Mouse (Mus musculus) hematopoietic stem cell, adult 5-6 weeks (primary cell): ENCODE data around the gene Wwc2. TPM values are rescaled to one million over a fixed set of nuclear protein-coding genes. Genes with fewer than 3 reads are reported as not detected.

Source experiments
- ATAC-seq, 2 experiments: fragments of 125-278 bp in 1 of 2; replicated peaks in 1 of 2; 2 replicates each; pipeline ENCODE4 v1.8.0; 2016 to 2017; ENCODE audit warnings: inconsistent platforms in 2 of 2, mild to moderate bottlenecking in 2 of 2, moderate number of reproducible peaks in 2 of 2, low read depth in 1 of 2, moderate TSS enrichment in 1 of 2; ENCODE audit not compliant: low FRiP score in 2 of 2, poor library complexity in 2 of 2, severe bottlenecking in 2 of 2, insufficient read depth in 1 of 2, low TSS enrichment in 1 of 2
- total RNA-seq: library from RNA; stranded (forward); fragments of 172-1452, 232-1000 nt; gene quantifications from 2 replicates; pipeline ENCODE4 v1.2.3, GENCODE M21; 2017

Wwc2 gene
- total RNA-seq, 1 experiment from 2014 or later, result 9.2 TPM

DNA sequence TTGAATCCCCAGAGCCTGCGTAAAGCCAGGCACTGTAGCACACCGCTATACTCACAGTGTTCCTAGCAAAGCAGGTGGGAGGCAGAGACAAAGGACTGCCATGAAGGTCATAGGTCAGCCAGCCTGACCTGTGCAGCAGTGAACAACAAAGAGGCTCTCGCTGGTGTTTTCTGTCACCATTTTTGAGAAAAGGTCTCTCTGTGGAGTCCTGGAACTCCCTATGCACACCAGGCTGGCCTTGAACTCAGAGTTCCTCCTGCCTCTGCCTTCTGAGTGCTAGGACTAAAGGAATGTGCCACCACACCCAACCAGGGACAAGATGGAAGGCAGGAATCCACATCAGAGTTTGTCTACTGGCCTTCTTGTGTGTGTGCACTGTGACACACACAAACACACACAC lies 5.4 kb upstream of the Wwc2 start:
- ATAC-seq, result no peak

DNA sequence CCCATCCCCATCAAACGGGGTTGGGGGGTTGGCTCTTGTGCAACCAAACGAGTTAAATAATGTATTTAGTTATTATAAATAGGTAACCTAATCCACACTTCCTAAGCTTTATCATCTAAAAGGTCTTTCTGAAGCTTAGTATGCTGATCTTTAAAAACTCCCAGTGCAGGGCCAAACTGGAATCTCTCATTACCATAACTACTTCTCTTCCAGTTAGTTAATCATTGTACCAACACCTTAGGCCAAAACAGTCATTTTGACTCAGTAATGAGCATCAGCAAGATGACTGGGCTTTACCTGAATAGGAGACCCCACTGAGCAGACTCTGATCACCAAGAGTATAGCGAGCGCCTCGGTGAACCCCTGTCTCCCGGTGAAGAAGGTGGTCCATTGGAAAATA lies 4.7 kb upstream of the Wwc2 start:
- ATAC-seq, result no peak

DNA sequence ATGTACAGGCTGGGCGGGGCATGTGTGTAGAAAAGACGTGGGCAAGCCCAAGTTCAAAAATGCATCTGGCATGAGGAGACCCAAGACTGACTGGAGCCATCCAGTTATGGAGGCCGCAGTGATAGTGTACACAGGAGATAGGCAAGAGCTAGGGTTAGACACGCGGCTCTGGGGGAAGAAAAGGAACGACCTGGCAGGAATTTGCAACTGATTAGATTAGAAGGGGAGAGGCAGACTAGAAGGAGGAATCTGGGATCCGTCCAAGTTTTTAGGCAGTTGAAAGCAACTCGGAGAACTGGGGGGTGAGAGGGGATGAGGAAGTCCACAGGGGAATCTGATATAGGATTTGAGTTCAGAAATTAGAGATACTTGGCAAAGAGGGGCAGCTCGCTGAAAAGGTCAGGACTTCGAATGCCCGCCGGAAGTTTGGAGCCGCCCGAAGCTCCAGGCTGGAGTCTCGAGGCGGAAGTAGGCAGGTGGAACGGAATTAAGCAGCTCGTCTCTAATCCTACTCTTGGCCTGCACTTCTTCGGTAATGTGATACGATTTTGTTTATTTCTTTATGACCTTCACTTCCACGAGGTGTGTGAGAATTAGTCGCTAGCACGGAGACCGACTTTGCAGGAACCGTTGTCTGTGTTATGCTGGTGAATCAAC lies 4.0 kb upstream of the Wwc2 start:
- no peak for ATAC-seq

DNA sequence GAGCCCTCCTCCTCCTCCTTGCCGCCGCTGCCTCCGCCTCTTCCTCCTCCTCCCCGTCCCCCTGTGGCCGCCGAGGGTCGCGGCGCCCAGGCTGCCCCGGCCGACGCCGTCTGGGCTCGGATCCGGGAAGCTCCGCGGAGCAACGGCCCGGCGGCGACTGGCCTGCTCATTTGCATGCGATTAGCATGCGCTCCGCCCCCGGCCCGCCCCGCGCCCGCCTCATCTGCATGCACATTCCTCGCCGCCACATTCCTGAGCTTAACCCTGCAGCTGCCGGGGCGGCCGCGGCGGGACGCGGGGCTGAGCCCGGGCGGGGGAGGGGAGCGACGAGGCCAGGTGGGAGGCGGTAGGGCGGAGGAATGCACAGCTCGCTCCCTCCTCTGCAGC lies 345 bp downstream of the Wwc2 start:
- ATAC-seq, result peak; percentile 79 to 83

DNA sequence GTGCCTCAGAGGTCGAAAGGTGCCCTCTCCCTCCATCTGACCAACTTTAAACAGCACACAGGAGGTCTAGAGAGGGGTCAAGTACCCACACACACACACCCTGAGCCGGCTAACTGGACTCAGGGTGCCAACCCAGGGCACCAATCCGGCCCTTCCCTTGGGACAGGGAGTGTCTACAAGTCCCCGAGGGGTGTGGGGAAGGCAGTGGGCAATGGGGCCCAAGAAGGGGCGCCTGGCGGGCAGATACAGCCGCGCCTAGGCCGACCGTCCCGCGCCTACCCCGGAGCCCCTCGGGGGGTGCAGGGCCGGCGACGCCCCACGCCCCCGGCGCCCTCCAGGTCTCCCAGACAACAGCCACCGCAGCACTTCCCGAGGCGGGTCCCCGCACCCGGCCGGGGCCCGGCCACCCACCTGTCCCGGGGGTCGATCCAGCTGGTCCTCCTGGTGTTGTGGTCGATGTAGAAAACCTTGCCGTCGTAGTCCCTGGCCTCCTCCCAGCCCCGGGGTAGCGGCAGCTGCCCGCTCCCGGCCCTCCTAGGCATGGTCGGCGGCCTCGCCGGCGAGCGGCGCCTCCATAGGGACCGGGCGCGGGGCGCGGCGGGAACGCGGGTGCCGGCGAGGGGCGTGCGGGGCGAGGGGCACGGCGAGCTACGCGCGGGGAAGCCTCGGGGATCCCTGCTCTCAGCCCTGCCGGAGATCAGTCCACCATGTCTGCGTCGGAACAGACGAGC lies 904 bp downstream of the Wwc2 start:
- ATAC-seq, result no peak

DNA sequence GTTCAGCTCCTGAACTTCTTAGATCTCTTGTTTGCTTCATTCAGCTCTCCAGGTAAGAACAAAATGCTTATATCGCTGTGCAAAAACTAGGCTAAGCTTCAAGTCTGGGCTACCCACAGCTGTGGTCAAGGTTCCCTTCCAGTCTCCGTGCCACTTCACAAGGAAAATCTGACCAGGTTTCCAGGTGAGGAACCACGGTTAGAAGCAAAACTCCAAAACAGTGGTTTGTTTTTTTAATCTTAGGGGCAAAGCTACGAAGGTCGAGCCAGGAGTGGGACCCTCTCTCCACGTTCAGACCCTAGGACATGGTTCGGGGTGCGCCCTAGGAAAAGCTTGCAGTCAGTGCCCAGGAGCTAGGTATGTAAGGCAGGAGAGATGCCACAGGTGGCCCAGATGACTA lies 1.5 kb downstream of the Wwc2 start:
- ATAC-seq, result no peak

DNA sequence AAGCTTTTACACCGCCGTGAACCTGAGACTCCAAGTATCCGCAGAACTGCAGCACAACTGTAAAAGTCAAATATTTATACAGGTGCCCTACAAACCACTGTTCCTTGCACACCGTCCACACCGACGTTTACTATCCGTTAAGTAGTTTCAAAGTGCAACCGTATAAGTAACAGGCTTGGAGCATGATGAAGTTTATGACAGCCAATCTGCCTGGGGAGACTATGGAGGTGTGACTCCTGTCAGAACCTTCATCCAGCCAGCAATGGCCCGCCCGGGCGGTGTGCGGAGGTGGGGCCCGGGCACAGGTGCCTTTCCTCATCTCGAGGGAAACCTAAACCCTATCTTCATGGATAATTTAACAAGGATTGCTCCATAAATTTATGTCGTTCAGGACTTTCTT lies 2.6 kb downstream of the Wwc2 start:
- no peak for ATAC-seq

DNA sequence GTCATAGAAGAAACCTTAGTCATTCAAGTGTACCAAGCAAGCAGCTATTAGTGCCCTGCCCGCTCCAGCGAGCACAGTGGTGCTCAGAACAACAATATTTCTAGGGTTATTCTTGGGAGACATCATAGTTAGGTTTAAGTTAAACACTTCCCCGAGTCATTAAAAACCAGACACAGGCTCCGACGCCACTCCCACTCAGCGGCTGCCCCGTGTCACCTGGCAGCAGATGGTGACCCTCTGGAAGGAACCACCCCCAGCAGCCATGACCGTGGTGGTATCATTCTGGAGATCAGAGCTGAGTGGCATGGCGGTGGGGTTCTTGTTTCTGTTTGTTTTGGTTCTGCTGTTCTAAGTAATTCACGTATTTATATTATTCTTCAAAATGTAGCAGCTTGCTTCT lies 5.1 kb downstream of the Wwc2 start:
- no peak for ATAC-seq

DNA sequence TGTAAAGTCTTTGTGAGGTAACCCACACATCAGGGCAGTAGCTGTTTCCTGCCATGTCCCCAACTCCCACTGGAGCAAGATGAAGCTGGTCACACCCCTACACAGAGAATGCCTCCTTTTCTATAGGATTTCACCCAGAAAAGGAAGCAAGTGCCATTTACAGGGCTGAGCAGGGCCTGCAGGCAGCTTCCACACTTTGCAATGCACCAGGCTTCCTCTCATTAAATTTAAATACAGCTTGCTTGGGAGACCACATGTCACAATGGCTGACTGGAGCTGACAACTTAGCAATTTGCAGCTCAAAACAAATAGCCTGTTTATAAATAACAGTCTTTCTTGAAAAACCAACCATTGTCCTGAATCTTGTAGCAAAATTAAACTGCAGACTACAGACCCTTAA lies 5.5 kb downstream of the Wwc2 start:
- no peak for ATAC-seq

DNA sequence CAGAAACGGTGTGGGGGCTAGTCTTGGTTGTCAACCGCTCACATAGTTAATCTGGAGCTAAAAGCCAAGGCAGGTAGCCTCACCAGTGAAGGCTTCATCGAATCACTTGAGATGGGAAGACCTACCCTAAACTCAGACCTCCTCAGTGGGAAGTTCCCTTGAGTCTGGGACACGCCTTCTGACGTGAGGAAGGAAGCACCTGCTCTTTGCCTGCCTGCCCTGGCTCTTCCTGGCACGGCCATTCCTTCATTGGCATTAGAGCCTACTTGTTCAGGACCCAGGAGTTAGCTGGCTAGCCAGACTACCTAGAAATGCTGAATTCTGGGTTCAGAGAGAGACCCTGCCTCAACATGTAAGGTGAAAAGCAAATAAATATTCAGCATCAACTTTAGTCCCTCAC lies 9.6 kb downstream of the Wwc2 start:
- peak; percentile 64 to 72 for ATAC-seq

DNA sequence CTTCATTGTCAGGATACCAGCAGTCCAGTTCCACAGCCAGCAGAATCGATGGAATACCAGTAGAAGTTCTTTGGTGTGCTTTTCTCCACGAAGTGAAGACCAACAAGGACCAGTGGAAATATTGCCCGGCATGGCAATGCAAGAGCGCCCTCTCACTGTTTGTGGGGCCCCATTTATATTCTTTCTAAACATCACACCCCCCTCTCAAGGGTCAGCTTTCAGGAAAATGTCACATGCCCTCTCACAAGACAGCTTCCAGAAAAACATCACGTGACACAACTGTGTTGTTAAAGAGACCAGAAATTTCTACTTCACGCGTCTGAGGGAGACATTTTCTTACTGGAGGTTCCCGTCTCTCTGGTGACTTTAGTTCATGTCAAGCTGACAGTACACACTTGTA lies 10.8 kb downstream of the Wwc2 start:
- ATAC-seq, result no peak

DNA sequence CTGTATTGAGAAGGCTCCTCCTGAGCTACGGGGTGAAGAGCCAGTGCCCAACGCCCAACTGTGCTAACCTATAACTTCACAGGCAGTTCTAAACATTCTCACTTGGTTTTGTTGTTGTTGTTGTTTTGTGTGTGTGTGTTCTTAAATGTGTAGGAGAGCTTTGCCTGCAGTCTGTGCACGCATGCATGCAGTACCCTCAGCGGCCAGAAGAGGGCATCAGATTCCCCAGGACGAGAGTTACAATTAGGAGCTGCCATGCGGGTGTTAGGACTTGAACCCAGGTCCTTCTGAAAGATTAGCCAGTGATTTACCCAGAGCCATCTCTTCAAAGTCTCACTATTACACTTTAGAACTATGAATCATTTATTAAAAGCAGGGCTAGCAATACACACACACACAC lies 12.0 kb downstream of the Wwc2 start:
- no peak for ATAC-seq

DNA sequence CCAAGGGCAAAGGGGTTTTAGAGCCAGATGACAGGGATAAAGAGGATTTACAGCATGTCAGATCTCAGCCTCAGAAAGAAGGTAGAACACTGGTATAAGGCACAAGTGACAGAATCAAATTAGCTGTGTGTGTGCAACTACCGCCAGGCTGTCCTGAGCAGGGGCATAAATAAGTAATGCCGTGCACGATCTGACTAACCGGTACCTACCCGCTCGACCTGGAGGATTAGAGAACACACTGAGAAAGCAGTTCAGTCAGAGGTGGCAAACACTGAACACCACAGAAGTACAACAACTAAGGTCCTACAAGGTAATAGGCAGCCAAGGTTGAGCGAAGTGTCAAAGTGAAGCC lies 15.8 kb downstream of the Wwc2 start:
- ATAC-seq, result peak in 1 of 2 experiments; percentile 11; a peak in 1 of 4 replicates

DNA sequence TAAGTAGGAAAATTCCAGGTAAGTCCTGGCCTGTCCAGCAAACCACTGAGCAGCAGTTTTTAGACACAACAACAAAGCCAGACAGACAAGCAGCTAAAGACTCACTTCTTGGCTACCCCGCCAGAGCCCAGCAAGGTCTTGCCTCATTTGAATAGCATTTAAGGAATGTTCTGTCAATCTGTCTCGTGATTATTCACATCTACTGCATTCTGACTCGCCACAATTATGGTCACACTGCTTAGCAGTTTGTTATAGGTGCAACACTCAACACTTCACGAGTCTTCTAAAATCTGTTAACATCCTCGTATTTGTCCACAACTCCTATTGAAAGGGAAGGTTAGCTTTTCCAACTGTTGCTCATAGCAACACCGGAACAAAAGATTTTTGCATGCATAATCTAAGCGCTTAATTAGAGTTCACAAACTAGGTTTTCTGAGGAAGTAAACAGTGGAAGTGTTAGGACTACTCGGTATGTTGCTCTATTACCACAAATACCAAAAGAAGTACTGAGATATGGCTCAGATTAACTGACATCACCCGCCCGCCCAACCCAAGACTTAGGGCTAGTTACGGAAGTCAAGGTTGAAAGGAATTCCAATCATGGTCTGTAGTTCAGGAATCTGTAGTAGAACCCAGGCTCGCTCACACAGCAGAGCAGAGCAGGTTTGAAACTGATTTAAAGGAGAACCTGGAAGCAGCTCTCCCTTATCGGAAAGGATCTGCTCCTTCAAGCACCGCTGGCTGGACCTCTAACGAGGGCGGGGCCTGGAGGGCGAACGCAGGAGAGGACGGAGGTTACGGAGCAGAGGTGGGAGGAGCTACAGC lies 16.4 kb downstream of the Wwc2 start:
- peak; percentile 56 to 60 for ATAC-seq

DNA sequence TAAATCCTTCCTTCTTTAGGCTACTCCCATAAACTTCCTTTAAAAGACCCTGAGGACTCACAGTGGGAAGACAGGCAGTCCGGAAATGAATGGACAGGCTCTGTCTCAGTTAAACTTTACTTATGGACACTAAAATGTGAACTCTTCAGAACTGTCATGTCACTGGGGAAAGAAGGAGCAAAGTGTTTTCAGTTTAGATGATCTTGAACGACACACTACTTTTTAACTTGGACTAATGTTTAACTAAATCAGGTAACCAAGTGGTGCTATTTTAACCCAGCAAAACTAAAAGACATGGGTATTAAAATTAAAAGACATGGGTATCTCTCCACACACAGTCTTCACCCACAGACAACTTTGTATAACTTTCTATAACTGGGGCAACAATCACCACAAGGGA lies 19.6 kb downstream of the Wwc2 start:
- no peak for ATAC-seq

DNA sequence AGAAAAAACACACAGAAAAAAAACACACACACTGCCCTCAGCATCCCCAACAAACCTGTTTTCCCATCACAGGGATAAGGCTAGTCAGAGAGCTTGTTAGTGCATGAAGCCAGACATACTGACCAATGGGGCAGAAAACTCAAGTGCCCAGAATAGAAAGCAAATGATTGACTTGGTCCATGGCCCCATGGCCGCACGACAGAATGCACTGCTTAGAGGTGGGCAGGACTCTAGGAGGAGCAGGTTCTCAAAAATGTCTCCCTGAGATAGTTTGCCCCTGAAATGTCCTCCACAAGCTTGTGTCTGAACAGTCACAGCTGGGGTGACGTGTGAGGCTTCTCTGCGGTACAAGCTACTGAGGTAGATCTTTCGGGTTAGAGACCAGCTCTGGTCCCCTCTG lies 20.1 kb downstream of the Wwc2 start:
- no peak for ATAC-seq

DNA sequence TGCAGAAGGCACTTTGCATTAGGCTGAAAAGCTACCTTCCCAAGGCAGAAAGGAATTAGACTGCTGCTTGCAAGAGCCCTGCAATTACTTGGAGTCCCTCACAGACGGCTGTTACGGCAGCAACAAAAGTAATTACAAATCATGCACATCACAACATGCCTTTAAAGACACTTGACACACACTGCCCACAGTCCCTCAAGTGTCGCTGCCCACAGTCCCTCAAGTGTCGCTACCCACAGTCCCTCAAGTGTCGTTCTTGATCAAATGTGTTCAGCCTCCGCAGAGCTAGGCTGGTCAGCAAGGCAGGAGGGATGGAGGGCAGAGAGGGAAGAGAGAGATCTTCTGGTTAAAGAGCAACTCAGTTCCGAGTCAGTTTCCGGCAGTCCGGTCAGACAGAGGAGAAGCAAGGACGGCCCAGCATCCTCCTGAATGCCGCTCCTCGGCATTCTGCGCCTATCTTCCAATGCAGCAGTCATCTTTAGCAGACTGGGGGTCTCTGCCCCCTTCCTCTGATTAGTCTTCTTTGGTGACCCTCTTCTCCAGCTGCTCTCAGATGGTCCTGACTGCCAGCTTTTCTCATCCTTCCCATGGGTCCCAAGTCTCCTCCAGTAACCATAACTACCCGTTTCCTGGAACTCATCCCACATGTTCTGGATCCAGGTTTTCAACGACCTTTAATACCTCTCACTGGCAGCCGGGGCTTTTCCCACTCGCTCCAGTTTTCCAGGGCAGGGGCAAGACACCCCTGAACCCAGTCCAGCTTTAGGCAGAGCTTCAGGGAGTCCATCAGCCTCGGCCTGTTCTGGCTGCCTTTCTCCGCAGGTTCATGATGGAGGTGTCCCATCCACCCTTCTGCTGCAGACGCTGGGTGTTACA lies 23.4 kb downstream of the Wwc2 start:
- no peak for ATAC-seq

DNA sequence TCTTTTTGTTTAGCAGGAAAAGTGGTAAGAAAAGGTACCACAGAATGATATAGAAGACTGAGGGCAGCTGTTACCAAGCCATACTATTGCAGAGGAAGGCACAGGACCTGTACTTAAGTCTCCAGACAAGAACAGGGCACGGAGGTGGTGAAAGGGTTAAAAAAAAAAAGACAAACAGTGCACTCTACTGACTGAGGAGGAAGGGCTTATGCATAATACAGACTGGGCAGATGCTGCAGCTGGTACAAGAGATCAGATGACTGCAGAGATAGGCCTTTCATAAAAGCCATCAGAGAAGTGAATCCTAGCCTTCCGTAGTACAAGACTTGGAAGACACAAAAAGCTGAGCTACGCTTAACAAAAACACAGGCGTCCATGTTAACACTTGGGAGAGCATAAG lies 28.2 kb downstream of the Wwc2 start:
- ATAC-seq, result no peak
